Mouse (Mus musculus): ENCODE measurements around the gene Cmtm4.

Gene Cmtm4

GRCm38 (mm10) chr8:104410628-104411273 is 15.1 kb upstream of the Cmtm4 start:
- no peak for DNase-seq

- DNase-seq: no peak
These were observed 12.9 kb upstream of the Cmtm4 start for GRCm38 (mm10) chr8:104408328-104409110.

- DNase-seq: no peak
These were observed 10.9 kb upstream of the Cmtm4 start for GRCm38 (mm10) chr8:104406340-104407128.

- no peak for DNase-seq
These were observed 10.0 kb upstream of the Cmtm4 start for GRCm38 (mm10) chr8:104405430-104406187.

GRCm38 (mm10) chr8:104403596-104403995 is 8.0 kb upstream of the Cmtm4 start:
- no peak for DNase-seq

- DNase-seq: peak; percentile 41
These were observed 555 bp downstream of the Cmtm4 start for GRCm38 (mm10) chr8:104394801-104395702.

- no peak for DNase-seq
These were observed 1.8 kb downstream of the Cmtm4 start for GRCm38 (mm10) chr8:104393767-104394166.

- no peak for DNase-seq
These were observed 2.5 kb downstream of the Cmtm4 start for GRCm38 (mm10) chr8:104393139-104393538.

GRCm38 (mm10) chr8:104390245-104390644 is 5.4 kb downstream of the Cmtm4 start:
- no peak for DNase-seq

GRCm38 (mm10) chr8:104387980-104388379 is 7.6 kb downstream of the Cmtm4 start:
- no peak for DNase-seq

- no peak for DNase-seq
These were observed 8.1 kb downstream of the Cmtm4 start for GRCm38 (mm10) chr8:104387501-104387900.

GRCm38 (mm10) chr8:104386693-104387092 is 8.9 kb downstream of the Cmtm4 start:
- DNase-seq: no peak

- no peak for DNase-seq
These were observed 11.6 kb downstream of the Cmtm4 start for GRCm38 (mm10) chr8:104383977-104384376.

GRCm38 (mm10) chr8:104383296-104383695 is 12.3 kb downstream of the Cmtm4 start:
- no peak for DNase-seq

- DNase-seq: no peak
These were observed 14.6 kb downstream of the Cmtm4 start for GRCm38 (mm10) chr8:104380961-104381411.

GRCm38 (mm10) chr8:104380269-104380668 is 15.3 kb downstream of the Cmtm4 start:
- DNase-seq: no peak

- DNase-seq: no peak
These were observed 16.2 kb downstream of the Cmtm4 start for GRCm38 (mm10) chr8:104379301-104379836.

GRCm38 (mm10) chr8:104376669-104377068 is 18.9 kb downstream of the Cmtm4 start:
- DNase-seq: no peak

GRCm38 (mm10) chr8:104375959-104376358 is 19.6 kb downstream of the Cmtm4 start:
- DNase-seq: no peak

- DNase-seq: no peak
These were observed 20.5 kb downstream of the Cmtm4 start for GRCm38 (mm10) chr8:104374864-104375846.
